Mouse (Mus musculus): ENCODE results near the gene Ggt7. TPM values are rescaled to one million over a fixed set of nuclear protein-coding genes. Genes with fewer than 3 reads are reported as not detected.
A peak's percentile ranks its signal among the peaks of the same experiment; 100 is the strongest.

Gene Ggt7
- polyA plus RNA-seq, 1 experiment, result 70.4 TPM

GRCm38 (mm10) chr2:155524378-155524777 is 6.3 kb upstream of the Ggt7 start:
- no peak overlapping the region for H3K27ac ChIP-seq (ENCODE audit: control insufficient read depth, insufficient read depth, low read depth, low read length)
- no peaks in the 10 kb centered on the region for H3K36me3 ChIP-seq (ENCODE audit: control insufficient read depth, insufficient read depth, low read length)
- H3K27me3 ChIP-seq (ENCODE audit: control insufficient read depth, insufficient read depth, low read length), result no peaks in the 10 kb centered on the region
- H3K4me3 ChIP-seq (ENCODE audit: control insufficient read depth, low read depth, low read length), result no peak overlapping the region
- no peak for TF ChIP-seq CTCF (IDR thresholded peaks at IDR 0.05; ENCODE audit: control insufficient read depth, insufficient read depth, insufficient replicate concordance, low read depth, low read length)
- TF ChIP-seq POLR2A (IDR thresholded peaks at IDR 0.05; ENCODE audit: control insufficient read depth, low read depth, low read length), result no peak
- no peaks in the 10 kb centered on the region for H3K4me1 ChIP-seq (ENCODE audit: control insufficient read depth, insufficient read depth, low read length)

- no peak overlapping the region for H3K4me3 ChIP-seq (ENCODE audit: control insufficient read depth, low read depth, low read length)
- no peaks in the 10 kb centered on the region for H3K36me3 ChIP-seq (ENCODE audit: control insufficient read depth, insufficient read depth, low read length)
- H3K27ac ChIP-seq (ENCODE audit: control insufficient read depth, insufficient read depth, low read depth, low read length), result no peak overlapping the region
- TF ChIP-seq CTCF (IDR thresholded peaks at IDR 0.05; ENCODE audit: control insufficient read depth, insufficient read depth, insufficient replicate concordance, low read depth, low read length) (no peak), POLR2A (IDR thresholded peaks at IDR 0.05; ENCODE audit: control insufficient read depth, low read depth, low read length) (no peak)
- H3K4me1 ChIP-seq (ENCODE audit: control insufficient read depth, insufficient read depth, low read length), result peaks cover 2% of the 10 kb centered on the region
- H3K27me3 ChIP-seq (ENCODE audit: control insufficient read depth, insufficient read depth, low read length), result no peaks in the 10 kb centered on the region
Observed at GRCm38 (mm10) chr2:155523706-155524105, 5.7 kb upstream of the Ggt7 start.

- Histone ChIP-seq H3K27ac (ENCODE audit: control insufficient read depth, insufficient read depth, low read depth, low read length) (peak overlapping the region; percentile 77), H3K27me3 (ENCODE audit: control insufficient read depth, insufficient read depth, low read length) (no peaks in the 10 kb centered on the region), H3K4me1 (ENCODE audit: control insufficient read depth, insufficient read depth, low read length) (peaks cover 5% of the 10 kb centered on the region), H3K4me3 (ENCODE audit: control insufficient read depth, low read depth, low read length) (peak overlapping the region; percentile 94), H3K36me3 (ENCODE audit: control insufficient read depth, insufficient read depth, low read length) (no peaks in the 10 kb centered on the region)
- no peak for TF ChIP-seq POLR2A (IDR thresholded peaks at IDR 0.05; ENCODE audit: control insufficient read depth, low read depth, low read length)
Observed at GRCm38 (mm10) chr2:155518531-155519270, 664 bp upstream of the Ggt7 start.

- TF ChIP-seq POLR2A (IDR thresholded peaks at IDR 0.05; ENCODE audit: control insufficient read depth, low read depth, low read length), result no peak
- peak; percentile 45; the same call in 1 of the 2 replicates for TF ChIP-seq CTCF (IDR thresholded peaks at IDR 0.05; ENCODE audit: control insufficient read depth, insufficient read depth, insufficient replicate concordance, low read depth, low read length)
- H3K36me3 ChIP-seq (ENCODE audit: control insufficient read depth, insufficient read depth, low read length), result no peaks in the 10 kb centered on the region
- H3K4me1 ChIP-seq (ENCODE audit: control insufficient read depth, insufficient read depth, low read length), result peaks cover 5% of the 10 kb centered on the region
- H3K4me3 ChIP-seq (ENCODE audit: control insufficient read depth, low read depth, low read length), result peak overlapping the region; percentile 51; the same call in 1 of the 2 replicates
- no peaks in the 10 kb centered on the region for H3K27me3 ChIP-seq (ENCODE audit: control insufficient read depth, insufficient read depth, low read length)
- no peak overlapping the region for H3K27ac ChIP-seq (ENCODE audit: control insufficient read depth, insufficient read depth, low read depth, low read length)
Observed at GRCm38 (mm10) chr2:155515941-155516340, 2.1 kb downstream of the Ggt7 start.

- TF ChIP-seq POLR2A (IDR thresholded peaks at IDR 0.05; ENCODE audit: control insufficient read depth, low read depth, low read length) (0 out of 2 replicates have a peak, but pooled peaks have one; percentile 21), CTCF (IDR thresholded peaks at IDR 0.05; ENCODE audit: control insufficient read depth, insufficient read depth, insufficient replicate concordance, low read depth, low read length) (no peak)
- H3K4me1 ChIP-seq (ENCODE audit: control insufficient read depth, insufficient read depth, low read length), result peaks cover 5% of the 10 kb centered on the region
- no peaks in the 10 kb centered on the region for H3K36me3 ChIP-seq (ENCODE audit: control insufficient read depth, insufficient read depth, low read length)
- H3K27me3 ChIP-seq (ENCODE audit: control insufficient read depth, insufficient read depth, low read length), result no peaks in the 10 kb centered on the region
- peak overlapping the region; percentile 76 for H3K4me3 ChIP-seq (ENCODE audit: control insufficient read depth, low read depth, low read length)
- H3K27ac ChIP-seq (ENCODE audit: control insufficient read depth, insufficient read depth, low read depth, low read length), result no peak overlapping the region
Observed at GRCm38 (mm10) chr2:155514666-155515065, 3.4 kb downstream of the Ggt7 start.

- H3K36me3 ChIP-seq (ENCODE audit: control insufficient read depth, insufficient read depth, low read length), result no peaks in the 10 kb centered on the region
- peak overlapping the region; percentile 76 for H3K4me3 ChIP-seq (ENCODE audit: control insufficient read depth, low read depth, low read length)
- TF ChIP-seq POLR2A (IDR thresholded peaks at IDR 0.05; ENCODE audit: control insufficient read depth, low read depth, low read length) (no peak), CTCF (IDR thresholded peaks at IDR 0.05; ENCODE audit: control insufficient read depth, insufficient read depth, insufficient replicate concordance, low read depth, low read length) (no peak)
- H3K27me3 ChIP-seq (ENCODE audit: control insufficient read depth, insufficient read depth, low read length), result no peaks in the 10 kb centered on the region
- peaks cover 3% of the 10 kb centered on the region for H3K4me1 ChIP-seq (ENCODE audit: control insufficient read depth, insufficient read depth, low read length)
- H3K27ac ChIP-seq (ENCODE audit: control insufficient read depth, insufficient read depth, low read depth, low read length), result no peak overlapping the region
Observed at GRCm38 (mm10) chr2:155513543-155513942, 4.5 kb downstream of the Ggt7 start.

- no peak for TF ChIP-seq CTCF (IDR thresholded peaks at IDR 0.05; ENCODE audit: control insufficient read depth, insufficient read depth, insufficient replicate concordance, low read depth, low read length)
- TF ChIP-seq POLR2A (IDR thresholded peaks at IDR 0.05; ENCODE audit: control insufficient read depth, low read depth, low read length), result no peak
- no peak overlapping the region for H3K27ac ChIP-seq (ENCODE audit: control insufficient read depth, insufficient read depth, low read depth, low read length)
Observed at GRCm38 (mm10) chr2:155512479-155512878, 5.6 kb downstream of the Ggt7 start.

More at GRCm38 (mm10) chr2:155512479-155512878, 5.6 kb downstream of the Ggt7 start:
- H3K36me3 ChIP-seq (ENCODE audit: control insufficient read depth, insufficient read depth, low read length), result no peaks in the 10 kb centered on the region
- no peak overlapping the region for H3K4me3 ChIP-seq (ENCODE audit: control insufficient read depth, low read depth, low read length)
- no peaks in the 10 kb centered on the region for H3K27me3 ChIP-seq (ENCODE audit: control insufficient read depth, insufficient read depth, low read length)
- H3K4me1 ChIP-seq (ENCODE audit: control insufficient read depth, insufficient read depth, low read length), result peaks cover 3% of the 10 kb centered on the region
